Mouse (Mus musculus) heart, embryonic 10.5 days (tissue): ENCODE measurements at regions not wholly inside any gene's neighbourhood (a gene's known extent, or its start where the extent isn't known, plus 50 kb on each side); places are given as distances from the start of the nearest gene placed in this dataset.
A peak's percentile ranks its signal among the peaks of the same experiment; 100 is the strongest.

ENCODE experiments used
- DNase-seq: peaks from one replicate; pipeline ENCODE4 v3.0.0-alpha.2; 2017; ENCODE audit warnings: low spot score
- H3K27ac ChIP-seq: fragments of 300-500 bp; sonication (generic); 2 replicates; pipeline ENCODE4 v1.5.1; 2016; ENCODE audit warnings: mild to moderate bottlenecking
- H3K27me3 ChIP-seq: fragments of 300-500 bp; sonication (generic); 2 replicates; pipeline ENCODE4 v1.6.1; 2016; ENCODE audit warnings: mild to moderate bottlenecking; ENCODE audit not compliant: poor library complexity, insufficient read depth, severe bottlenecking
- H3K36me3 ChIP-seq: fragments of 300-500 bp; sonication (generic); 2 replicates; pipeline ENCODE4 v1.6.1; 2016; ENCODE audit warnings: mild to moderate bottlenecking, moderate library complexity
- H3K4me1 ChIP-seq: fragments of 300-500 bp; sonication (generic); 2 replicates; pipeline ENCODE4 v1.6.1; 2016; ENCODE audit warnings: mild to moderate bottlenecking
- H3K4me3 ChIP-seq: fragments of 300-500 bp; sonication (generic); 2 replicates; pipeline ENCODE4 v1.5.1; 2016; ENCODE audit warnings: mild to moderate bottlenecking, moderate library complexity
- H3K9me3 ChIP-seq: fragments of 300-500 bp; sonication (generic); 2 replicates; pipeline ENCODE4 v1.6.1; 2016; ENCODE audit warnings: mild to moderate bottlenecking, moderate library complexity
- WGBS: fragments of 180-500 bp; shearing (Covaris S2); methylation state at CpG from one replicate; pipeline ENCODE4 v1.1.7; 2016; 5-methylcytosine and 5-hydroxymethylcytosine counted together

DNA sequence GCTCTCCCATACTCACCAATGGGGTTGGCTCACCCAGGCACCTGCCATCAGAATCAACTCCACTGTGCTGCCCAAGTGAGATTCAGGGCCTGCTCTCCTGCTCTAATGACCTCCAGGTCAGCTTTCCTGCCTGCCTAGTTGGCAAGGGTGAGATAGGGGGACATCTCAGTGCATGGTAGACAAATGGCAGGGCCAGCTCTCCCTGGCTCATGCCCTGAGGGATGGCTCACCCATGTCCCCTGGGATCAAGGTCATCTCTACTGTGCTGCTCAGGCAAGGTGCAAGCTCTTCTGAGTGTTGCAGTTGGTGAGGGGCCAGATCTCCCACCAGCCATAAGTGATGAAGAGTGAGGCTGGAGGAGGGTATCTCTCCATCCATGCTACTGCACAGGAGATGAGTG is 161.2 kb downstream of the Diras2 start:
- Histone ChIP-seq H3K27me3 (no peaks in the 10 kb centered on the region), H3K27ac (no peak overlapping the region), H3K4me1 (peaks cover 2% of the 10 kb centered on the region; the same call in 1 of the 2 replicates), H3K36me3 (no peaks in the 10 kb centered on the region), H3K4me3 (no peak overlapping the region), H3K9me3 (no peaks in the 10 kb centered on the region)
- peak; percentile 68 for DNase-seq

DNA sequence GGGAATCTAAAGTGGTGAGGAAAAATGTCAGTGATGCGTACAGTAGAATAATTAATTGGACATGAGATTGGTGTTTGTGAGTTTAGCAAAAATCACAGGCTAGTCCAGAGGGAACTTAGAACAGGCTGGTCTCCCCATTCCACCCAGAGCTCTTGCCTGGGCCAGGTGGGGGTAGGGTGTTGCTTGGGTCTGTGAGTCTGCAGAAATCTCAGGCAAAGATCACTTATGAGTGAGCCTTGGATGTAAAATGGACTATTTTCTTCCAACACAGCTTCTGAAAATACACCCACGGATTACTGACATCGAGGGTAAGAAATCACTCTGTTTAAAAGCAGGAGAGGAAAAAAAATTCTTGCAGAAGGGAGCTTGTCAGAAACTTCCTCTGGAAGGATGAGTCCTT is 159.1 kb downstream of the Diras2 start:
- H3K4me1 ChIP-seq, result peaks cover 3% of the 10 kb centered on the region; the same call in 1 of the 2 replicates
- H3K9me3 ChIP-seq, result no peaks in the 10 kb centered on the region
- H3K27ac ChIP-seq, result no peak overlapping the region
- no peaks in the 10 kb centered on the region for H3K27me3 ChIP-seq
- DNase-seq, result peak; percentile 25
- WGBS, result 95% methylated on average over 3 of the region's 3 CpGs
- no peaks in the 10 kb centered on the region for H3K36me3 ChIP-seq
- no peak overlapping the region for H3K4me3 ChIP-seq

DNA sequence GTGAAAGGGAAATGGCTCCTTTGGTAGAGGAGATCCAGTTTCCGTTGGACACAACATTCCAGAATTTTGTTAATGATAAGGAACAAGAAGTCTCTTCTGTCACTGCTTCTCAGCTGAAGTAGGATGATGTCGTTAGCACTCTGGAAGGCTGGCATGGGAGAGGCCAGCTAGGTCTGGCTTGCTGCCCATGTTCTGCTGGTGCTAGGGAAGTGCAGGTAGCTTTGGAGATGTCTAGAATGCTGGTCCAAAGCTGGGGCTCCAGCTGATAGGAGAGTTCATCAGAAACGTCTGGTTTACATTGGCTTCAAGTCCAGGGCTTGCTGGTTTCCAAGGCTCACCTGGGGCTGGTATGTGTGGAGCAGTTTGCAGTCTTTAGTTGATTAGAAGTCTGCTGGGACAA is 156.3 kb downstream of the Diras2 start:
- Histone ChIP-seq H3K4me1 (peaks cover 3% of the 10 kb centered on the region; the same call in 1 of the 2 replicates), H3K9me3 (no peaks in the 10 kb centered on the region; the same call in 1 of the 2 replicates), H3K36me3 (no peaks in the 10 kb centered on the region), H3K27ac (no peak overlapping the region), H3K4me3 (no peak overlapping the region), H3K27me3 (no peaks in the 10 kb centered on the region)
- peak; percentile 39 for DNase-seq
- WGBS, result 36% methylated on average over 3 of the region's 3 CpGs

DNA sequence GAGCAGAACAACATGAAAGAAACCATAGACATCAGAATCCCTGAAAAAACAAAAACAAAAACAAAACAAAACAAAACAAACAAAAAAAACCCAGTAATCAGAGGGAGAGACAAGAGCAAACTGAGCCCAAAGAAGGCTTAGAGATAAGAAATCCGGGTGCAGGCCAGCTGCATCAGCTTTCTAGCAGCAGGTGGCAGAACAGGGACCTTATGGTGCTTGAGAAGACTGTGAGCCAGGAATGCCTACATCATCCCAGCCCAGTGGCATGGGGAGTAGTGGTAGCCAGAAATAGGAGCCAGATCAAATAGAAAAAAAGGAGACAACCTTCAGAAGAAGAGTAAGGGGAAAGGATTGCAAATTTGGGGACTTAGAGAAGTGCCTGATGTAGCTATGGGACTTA is 152.8 kb downstream of the Diras2 start:
- WGBS, result 23% methylated on average over 1 of the region's 1 CpGs
- peaks cover 3% of the 10 kb centered on the region; the same call in 1 of the 2 replicates for H3K4me1 ChIP-seq
- H3K9me3 ChIP-seq, result no peaks in the 10 kb centered on the region; the same call in 1 of the 2 replicates
- DNase-seq, result peak; percentile 68
- no peaks in the 10 kb centered on the region for H3K36me3 ChIP-seq
- H3K27me3 ChIP-seq, result no peaks in the 10 kb centered on the region
- H3K4me3 ChIP-seq, result no peak overlapping the region
- H3K27ac ChIP-seq, result no peak overlapping the region

DNA sequence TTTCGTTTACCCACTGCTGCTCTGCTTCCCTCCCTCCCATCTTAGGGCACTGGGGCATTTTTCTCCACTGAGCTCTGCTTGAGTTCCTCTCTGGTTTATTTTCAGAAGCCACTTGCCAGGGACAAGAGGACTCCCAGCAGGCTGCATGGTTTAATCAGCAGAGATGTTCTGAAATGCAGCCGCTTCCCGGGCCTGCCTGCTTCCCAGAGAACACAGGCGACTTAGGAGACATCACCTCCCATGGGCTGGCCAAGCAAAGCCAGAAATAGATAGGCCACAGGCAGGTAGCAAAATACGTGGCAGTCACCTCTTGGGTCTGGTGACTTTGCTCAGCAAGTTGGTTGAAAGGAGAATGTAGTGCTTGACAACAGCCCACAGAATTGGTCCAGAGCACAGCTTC is 141.8 kb downstream of the Diras2 start:
- no peaks in the 10 kb centered on the region for H3K4me1 ChIP-seq
- 80% methylated on average over 5 of the region's 5 CpGs for WGBS
- peak; percentile 57 for DNase-seq
- peaks cover 6% of the 10 kb centered on the region for H3K9me3 ChIP-seq
- no peak overlapping the region for H3K27ac ChIP-seq
- H3K27me3 ChIP-seq, result no peaks in the 10 kb centered on the region
- H3K36me3 ChIP-seq, result no peaks in the 10 kb centered on the region
- H3K4me3 ChIP-seq, result no peak overlapping the region

DNA sequence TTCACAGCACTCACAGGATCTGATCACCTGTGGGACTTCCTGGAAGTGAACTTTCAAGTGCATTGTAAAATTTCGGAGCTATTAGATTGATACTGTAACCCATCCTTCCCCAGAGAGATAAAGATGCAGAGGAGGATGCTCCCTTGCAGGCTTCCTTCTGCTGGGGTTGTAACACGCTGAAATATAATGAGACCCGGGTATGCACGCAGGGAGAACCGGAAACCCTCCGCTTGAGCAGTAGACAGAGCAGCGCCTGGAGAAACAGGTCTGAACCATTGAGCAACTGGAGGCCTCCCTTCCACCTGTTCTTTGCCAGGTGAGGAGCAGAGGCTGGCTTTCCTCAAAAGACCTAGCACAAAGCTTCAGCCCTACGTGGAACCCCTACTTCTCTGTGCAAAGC is 135.3 kb downstream of the Diras2 start:
- Histone ChIP-seq H3K36me3 (no peaks in the 10 kb centered on the region), H3K27ac (no peak overlapping the region), H3K9me3 (no peaks in the 10 kb centered on the region), H3K4me3 (no peak overlapping the region), H3K27me3 (no peaks in the 10 kb centered on the region), H3K4me1 (no peaks in the 10 kb centered on the region)
- 83% methylated on average over 8 of the region's 8 CpGs for WGBS
- DNase-seq, result peak; percentile 64

DNA sequence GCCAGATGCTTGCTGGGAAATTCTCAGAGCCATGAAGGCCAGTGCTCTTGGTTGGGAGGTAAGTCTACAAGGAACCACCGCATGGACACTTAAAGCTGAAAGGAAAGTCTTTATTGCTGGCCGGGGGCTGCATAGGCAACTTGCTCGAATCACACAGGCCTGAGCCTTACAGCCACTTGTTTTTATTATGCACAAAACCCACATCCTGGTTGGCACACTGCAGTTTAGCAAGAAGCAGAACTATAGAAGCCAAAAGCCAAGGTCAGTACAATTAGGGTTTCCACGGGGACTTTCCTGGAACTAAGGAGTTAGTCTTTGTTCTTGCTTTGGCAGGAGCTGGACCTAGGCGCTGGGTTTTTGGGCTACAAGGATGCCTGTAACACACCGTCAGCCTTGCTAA is 132.7 kb downstream of the Diras2 start:
- Histone ChIP-seq H3K9me3 (no peaks in the 10 kb centered on the region), H3K27ac (no peak overlapping the region), H3K4me3 (no peak overlapping the region), H3K4me1 (no peaks in the 10 kb centered on the region), H3K27me3 (no peaks in the 10 kb centered on the region), H3K36me3 (no peaks in the 10 kb centered on the region)
- peak; percentile 66 for DNase-seq
- WGBS, result 85% methylated on average over 6 of the region's 6 CpGs

DNA sequence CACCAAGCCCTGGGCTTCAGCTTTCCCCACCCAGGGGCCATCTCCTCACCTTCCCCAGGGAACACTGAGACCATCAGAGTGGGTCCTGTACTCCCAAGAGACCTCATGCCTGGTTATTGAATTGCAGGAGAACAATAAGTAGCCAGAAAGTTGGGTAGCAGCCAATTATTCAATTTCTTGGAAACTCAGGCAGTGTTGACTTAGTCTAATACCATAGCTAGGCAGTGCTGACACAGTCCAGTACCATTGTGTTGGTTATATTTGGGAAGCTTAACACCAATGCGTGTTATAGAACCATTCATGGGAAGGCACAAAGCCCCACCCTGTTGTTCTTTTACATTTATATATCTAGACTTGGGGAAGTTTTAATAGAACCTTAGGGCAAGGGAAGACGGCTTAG is 131.9 kb downstream of the Diras2 start:
- Histone ChIP-seq H3K4me3 (no peak overlapping the region), H3K27me3 (no peaks in the 10 kb centered on the region), H3K27ac (no peak overlapping the region), H3K36me3 (no peaks in the 10 kb centered on the region), H3K9me3 (no peaks in the 10 kb centered on the region), H3K4me1 (no peaks in the 10 kb centered on the region)
- WGBS, result 81% methylated on average over 2 of the region's 2 CpGs
- peak; percentile 24 for DNase-seq

DNA sequence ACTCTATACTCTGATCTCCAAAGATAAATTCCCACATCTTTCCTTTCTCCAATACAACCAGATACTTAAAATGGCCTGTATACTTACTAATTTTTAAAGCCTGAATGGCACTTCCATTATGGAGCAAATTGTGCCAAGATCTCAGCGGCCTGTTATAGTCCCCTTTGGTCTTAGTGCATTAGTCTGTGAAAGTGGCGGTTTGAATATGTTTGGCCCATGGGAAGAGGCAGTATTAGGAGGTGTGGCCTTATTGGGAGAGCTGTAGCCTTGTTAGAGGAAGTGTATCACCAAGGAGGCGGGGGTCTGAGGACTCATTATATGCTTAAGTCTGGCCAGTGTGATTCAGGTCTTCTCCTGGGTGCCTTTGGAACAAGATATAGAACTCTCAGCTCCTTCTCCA is 127.3 kb downstream of the Diras2 start:
- no peaks in the 10 kb centered on the region for H3K9me3 ChIP-seq
- 79% methylated on average over 3 of the region's 3 CpGs for WGBS
- no peak overlapping the region for H3K27ac ChIP-seq
- no peaks in the 10 kb centered on the region for H3K27me3 ChIP-seq
- no peaks in the 10 kb centered on the region for H3K36me3 ChIP-seq
- DNase-seq, result no peak
- no peak overlapping the region for H3K4me3 ChIP-seq
- no peaks in the 10 kb centered on the region for H3K4me1 ChIP-seq

DNA sequence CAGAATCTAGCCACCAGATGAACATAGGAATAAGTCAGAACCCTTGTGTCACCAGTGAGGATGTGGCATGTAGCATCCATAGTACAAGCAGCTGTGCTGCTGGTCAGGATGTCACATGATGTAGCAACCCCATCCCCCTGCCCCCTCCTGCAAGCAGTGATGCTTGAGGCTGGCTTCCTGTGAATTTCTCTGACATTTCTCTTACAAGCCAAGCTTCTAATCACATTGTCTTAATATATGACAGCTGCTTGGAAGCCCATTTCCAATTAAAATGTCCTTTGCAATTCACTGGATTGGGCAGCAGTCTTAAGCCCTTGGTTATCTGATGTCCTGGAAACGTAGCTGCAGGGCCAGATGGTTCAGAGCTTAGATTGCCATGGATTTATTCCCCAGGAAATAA is 114.8 kb downstream of the Diras2 start:
- 0 out of 2 replicates have a peak, but pooled peaks cover 3% of the 10 kb centered on the region for H3K9me3 ChIP-seq
- WGBS, result 59% methylated on average over 1 of the region's 1 CpGs

DNA sequence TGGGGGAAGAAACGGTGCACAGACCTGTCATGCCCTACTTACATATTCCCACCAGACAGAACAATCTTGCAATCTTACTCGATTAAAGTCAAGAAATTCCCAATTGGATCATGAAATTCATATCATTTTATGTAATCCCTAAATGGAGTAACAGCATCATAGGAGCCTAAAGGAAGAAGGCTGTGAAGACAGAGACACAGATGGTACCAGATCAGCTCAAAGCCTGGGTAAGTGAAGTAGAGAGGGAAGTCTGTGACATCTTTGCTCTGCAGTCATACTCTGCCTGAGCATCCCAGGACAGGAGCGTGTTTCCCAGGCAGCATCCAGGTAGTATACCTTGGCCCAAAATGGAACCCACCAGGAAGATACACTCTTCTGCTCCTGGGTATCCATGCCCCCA is 108.6 kb downstream of the Diras2 start:
- DNase-seq, result no peak
- 81% methylated on average over 3 of the region's 3 CpGs for WGBS
- Histone ChIP-seq H3K27me3 (no peaks in the 10 kb centered on the region), H3K9me3 (no peaks in the 10 kb centered on the region), H3K27ac (no peak overlapping the region), H3K36me3 (no peaks in the 10 kb centered on the region), H3K4me1 (no peaks in the 10 kb centered on the region), H3K4me3 (no peak overlapping the region)

More for the DNA sequence above, 114.8 kb downstream of the Diras2 start:
- Histone ChIP-seq H3K4me1 (no peaks in the 10 kb centered on the region), H3K4me3 (no peak overlapping the region), H3K27me3 (no peaks in the 10 kb centered on the region), H3K27ac (no peak overlapping the region), H3K36me3 (no peaks in the 10 kb centered on the region)
- no peak for DNase-seq

DNA sequence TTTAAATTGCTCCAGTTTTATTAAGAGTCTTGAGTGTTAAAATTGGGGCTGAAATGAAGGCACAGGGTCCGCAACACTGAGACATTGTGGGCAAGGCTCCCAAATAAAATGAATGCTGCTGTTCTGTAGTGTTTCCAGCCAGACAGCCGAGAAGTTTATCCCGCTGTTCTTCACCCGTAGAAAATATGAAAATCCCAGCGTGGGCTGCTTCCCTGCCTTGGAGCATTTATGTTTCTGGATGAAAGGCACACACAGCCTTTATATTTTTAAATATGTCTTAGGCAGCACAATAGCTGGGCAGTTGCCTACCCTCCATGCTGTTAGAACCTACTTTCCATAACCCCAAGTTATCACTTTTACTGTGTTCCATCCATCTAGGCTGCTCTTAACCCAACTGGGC is 102.6 kb downstream of the Diras2 start:
- H3K27ac ChIP-seq, result no peak overlapping the region
- H3K27me3 ChIP-seq, result no peaks in the 10 kb centered on the region
- no peak for DNase-seq
- H3K9me3 ChIP-seq, result no peaks in the 10 kb centered on the region
- H3K4me1 ChIP-seq, result no peaks in the 10 kb centered on the region
- H3K4me3 ChIP-seq, result no peak overlapping the region
- WGBS, result 85% methylated on average over 5 of the region's 5 CpGs
- no peaks in the 10 kb centered on the region for H3K36me3 ChIP-seq

DNA sequence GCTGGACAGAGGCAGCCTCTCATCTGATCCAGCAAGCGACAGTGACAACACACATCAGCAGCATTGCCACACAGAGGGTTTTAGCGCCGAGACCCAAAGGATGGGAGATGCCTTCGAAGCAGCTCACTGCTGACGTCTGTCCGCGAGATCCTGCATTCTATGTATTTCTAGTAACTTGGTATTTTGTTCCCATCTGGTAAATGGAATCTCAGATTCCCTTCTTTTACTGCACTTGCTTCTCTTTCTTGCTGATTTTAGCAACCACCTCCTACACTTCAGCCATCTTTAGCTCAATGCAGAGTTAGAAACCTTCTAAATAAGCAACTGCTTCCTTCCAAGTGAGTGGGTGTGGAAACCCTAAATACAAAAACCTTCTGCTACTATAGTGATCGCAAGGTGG is 94.3 kb downstream of the Diras2 start:
- 70% methylated on average over 8 of the region's 8 CpGs for WGBS
- no peaks in the 10 kb centered on the region for H3K36me3 ChIP-seq
- H3K27ac ChIP-seq, result no peak overlapping the region
- no peaks in the 10 kb centered on the region for H3K27me3 ChIP-seq
- no peak overlapping the region for H3K4me3 ChIP-seq
- DNase-seq, result no peak
- H3K4me1 ChIP-seq, result no peaks in the 10 kb centered on the region
- no peaks in the 10 kb centered on the region for H3K9me3 ChIP-seq

DNA sequence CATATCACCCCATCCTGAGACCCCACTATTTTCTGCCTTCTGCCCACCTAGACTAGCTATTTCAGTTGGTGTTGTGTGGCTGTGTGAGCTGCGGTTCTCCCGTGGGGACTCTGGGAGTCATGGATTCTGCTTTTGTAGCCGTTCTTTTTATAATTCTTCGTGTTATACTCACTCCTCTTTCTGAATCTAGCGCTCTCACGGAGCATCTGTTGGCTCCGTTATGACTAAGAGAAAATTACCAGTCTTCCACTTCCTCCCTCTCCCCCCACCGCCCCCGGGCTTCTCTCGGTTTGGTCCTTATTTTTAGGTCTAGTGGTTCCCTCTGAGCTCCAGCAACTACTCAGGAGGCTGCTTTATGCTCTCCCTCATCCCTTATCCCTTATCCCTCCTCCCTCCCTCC is 85.6 kb downstream of the Diras2 start:
- 87% methylated on average over 10 of the region's 10 CpGs for WGBS
- H3K9me3 ChIP-seq, result no peaks in the 10 kb centered on the region
- no peak overlapping the region for H3K4me3 ChIP-seq
- DNase-seq, result no peak
- no peaks in the 10 kb centered on the region for H3K4me1 ChIP-seq
- H3K36me3 ChIP-seq, result no peaks in the 10 kb centered on the region
- no peaks in the 10 kb centered on the region for H3K27me3 ChIP-seq
- no peak overlapping the region for H3K27ac ChIP-seq
